Mouse (Mus musculus) macrophage (primary cell): ENCODE results near the gene Ampd2. TPM values are rescaled to one million over a fixed set of nuclear protein-coding genes. Genes with fewer than 3 reads are reported as not detected.

Source experiments
- H3K27ac ChIP-seq: fragments of 350-480 bp; formaldehyde crosslinking; 2 replicates; pipeline ENCODE4 v1.9.0; 2021
- H3K36me3 ChIP-seq: fragments of 350-480 bp; formaldehyde crosslinking; 2 replicates; pipeline ENCODE4 v1.9.0; 2021; ENCODE audit errors: inconsistent target
- H3K4me3 ChIP-seq: fragments of 350-480 bp; formaldehyde crosslinking; 2 replicates; pipeline ENCODE4 v1.9.0; 2021; ENCODE audit errors: inconsistent target
- H3K79me2 ChIP-seq: fragments of 350-480 bp; formaldehyde crosslinking; 2 replicates; pipeline ENCODE4 v1.9.0; 2021; ENCODE audit errors: inconsistent target
- WGBS: methylation state at CpG from one replicate; pipeline ENCODE4 v1.1.7; 2026; ENCODE audit warnings: inconsistent platforms; ENCODE audit not compliant: missing documents; 5-methylcytosine and 5-hydroxymethylcytosine counted together
- polyA plus RNA-seq: library from polyadenylated mRNA; stranded (reverse); fragments of 250-400 nt; gene quantifications from 3 replicates; pipeline ENCODE4 v1.2.4, GENCODE M21; 2018; ENCODE audit warnings: inconsistent platforms

The Ampd2 gene
- polyA plus RNA-seq, 1 experiment from 2014 or later: 7.1 TPM

DNA sequence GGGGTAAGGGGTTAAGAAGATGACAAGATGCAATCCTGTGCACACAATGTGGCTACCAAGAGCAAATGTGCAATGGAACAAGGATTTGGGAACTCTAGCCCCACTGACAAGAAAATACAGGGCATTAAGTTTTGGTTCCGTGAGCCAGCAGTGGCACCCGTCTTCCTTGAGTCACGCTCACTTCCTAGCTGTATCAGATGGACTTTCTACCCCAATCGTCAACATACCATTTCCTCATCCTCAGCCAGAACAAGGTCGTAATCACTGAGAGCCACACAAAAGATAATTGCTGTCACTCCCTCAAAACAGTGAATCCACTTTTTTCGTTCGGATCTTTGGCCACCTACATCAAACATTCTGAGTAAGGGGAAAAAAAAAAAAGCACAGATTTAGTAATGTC is 25.8 kb upstream of the Ampd2 start:
- no peak overlapping the region for H3K4me3 ChIP-seq
- no peak overlapping the region for H3K27ac ChIP-seq
- H3K79me2 ChIP-seq: peaks cover 6% of the 10 kb centered on the region; the same call in 1 of the 2 replicates
- H3K36me3 ChIP-seq: peaks cover 41% of the 10 kb centered on the region; the same call in 1 of the 2 replicates
- WGBS: 85% methylated on average over 7 of the region's 7 CpGs

DNA sequence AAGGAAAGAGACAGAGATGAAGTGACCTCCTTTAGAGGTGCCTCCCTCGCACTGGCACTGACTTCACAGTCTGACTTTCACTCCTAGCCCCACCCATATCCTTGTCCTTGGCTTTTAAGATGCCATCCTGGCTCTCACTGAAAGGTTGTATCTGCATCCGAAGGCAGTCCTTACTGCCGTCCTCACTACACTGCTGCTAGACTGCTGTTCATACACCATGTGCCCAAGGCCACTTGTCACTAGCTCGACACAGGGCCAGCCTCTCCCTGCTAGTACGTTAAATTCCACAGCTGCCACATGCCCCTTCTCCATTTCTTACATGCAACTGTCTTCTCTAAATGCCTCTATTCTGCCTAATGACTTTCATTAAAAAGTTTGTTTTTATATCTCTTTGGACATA is 24.9 kb upstream of the Ampd2 start:
- 96% methylated on average over 5 of the region's 5 CpGs for WGBS
- H3K79me2 ChIP-seq: no peaks in the 10 kb centered on the region; the same call in 1 of the 2 replicates
- no peak overlapping the region for H3K27ac ChIP-seq
- peaks cover 41% of the 10 kb centered on the region; the same call in 1 of the 2 replicates for H3K36me3 ChIP-seq
- no peak overlapping the region for H3K4me3 ChIP-seq

DNA sequence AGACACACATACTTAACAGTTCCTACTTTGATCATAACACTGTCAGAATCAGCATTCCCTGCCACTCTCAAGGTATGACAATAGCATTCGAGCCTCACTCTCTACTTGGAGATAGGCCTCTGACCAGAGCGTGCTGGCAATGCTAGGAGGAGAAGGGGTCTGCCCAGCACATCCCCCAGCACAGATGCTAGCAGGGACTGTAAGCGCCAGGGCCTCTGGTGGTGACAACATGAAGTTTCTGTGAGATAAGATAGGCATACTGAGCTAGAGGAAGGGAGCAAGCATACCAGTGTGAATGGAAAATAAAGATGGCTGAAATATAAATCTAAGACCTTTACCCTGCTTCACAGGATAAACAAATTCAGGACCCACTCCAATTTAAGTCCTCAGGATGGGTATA is 18.8 kb upstream of the Ampd2 start:
- H3K27ac ChIP-seq: no peak overlapping the region
- WGBS: 95% methylated on average over 3 of the region's 3 CpGs
- H3K79me2 ChIP-seq: no peaks in the 10 kb centered on the region
- H3K36me3 ChIP-seq: peaks cover 13% of the 10 kb centered on the region; the same call in 1 of the 2 replicates
- no peak overlapping the region for H3K4me3 ChIP-seq

DNA sequence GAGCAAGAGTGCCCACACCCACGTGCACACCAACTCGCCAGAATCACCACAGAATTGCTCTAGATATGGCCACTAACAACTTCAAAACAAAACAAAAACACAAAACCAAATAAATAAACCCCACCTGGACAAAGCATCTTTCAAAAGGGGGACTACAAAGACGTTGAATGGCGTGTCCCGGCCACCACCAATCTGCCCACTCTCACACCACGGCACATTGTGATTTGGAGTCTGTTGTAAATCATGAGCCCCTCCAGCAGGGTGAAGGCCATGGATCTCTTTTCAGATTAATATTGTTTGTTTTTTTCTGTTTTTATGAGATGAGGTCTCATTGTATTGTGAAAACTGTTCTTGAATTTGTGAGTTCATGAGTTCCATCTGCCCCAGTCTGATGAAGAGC is 15.6 kb upstream of the Ampd2 start:
- Histone ChIP-seq H3K79me2 (no peaks in the 10 kb centered on the region), H3K4me3 (no peak overlapping the region), H3K27ac (no peak overlapping the region), H3K36me3 (no peaks in the 10 kb centered on the region)
- WGBS: 95% methylated on average over 6 of the region's 6 CpGs

DNA sequence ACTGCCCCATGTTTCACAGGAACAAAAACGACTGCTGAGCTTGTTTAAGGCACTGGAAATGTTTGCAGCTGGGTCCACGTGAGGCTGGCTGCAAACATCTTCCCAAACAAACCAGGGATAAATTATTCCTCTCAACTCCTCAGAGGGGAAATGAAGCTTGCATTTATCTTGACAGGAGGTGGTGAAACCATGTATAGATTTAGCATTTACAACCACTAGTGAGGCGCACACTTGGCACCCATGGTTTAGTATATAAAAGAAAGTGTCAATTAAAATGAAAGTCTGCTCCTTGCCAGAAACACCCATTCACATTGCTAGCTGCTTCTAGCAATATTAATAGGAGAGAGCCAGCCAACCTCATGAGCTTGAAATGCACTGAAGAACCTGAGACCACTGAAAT is 15.1 kb upstream of the Ampd2 start:
- WGBS: 69% methylated on average over 3 of the region's 3 CpGs
- Histone ChIP-seq H3K4me3 (no peak overlapping the region), H3K79me2 (no peaks in the 10 kb centered on the region), H3K36me3 (no peaks in the 10 kb centered on the region), H3K27ac (no peak overlapping the region)

DNA sequence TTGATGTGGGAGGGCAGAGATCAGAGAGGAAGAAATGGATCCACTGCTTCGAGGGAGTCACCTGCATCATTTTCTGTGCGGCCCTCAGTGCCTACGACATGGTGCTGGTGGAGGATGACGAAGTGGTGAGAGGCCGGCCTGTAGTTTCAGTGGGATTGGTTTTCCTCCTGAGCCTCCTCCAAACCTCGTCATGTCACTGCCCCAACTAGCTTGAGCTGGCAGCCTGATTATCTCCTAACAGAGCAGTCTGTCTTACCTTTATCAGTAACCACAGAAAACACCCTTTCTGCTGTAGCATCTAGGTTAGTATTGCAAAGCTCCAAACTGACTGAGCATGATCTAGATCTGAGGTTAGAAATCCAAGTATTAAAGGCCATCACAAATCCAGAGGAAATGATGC is 11.9 kb upstream of the Ampd2 start:
- H3K4me3 ChIP-seq: no peak overlapping the region
- H3K27ac ChIP-seq: no peak overlapping the region
- no peaks in the 10 kb centered on the region for H3K79me2 ChIP-seq
- 91% methylated on average over 6 of the region's 6 CpGs for WGBS
- H3K36me3 ChIP-seq: no peaks in the 10 kb centered on the region

DNA sequence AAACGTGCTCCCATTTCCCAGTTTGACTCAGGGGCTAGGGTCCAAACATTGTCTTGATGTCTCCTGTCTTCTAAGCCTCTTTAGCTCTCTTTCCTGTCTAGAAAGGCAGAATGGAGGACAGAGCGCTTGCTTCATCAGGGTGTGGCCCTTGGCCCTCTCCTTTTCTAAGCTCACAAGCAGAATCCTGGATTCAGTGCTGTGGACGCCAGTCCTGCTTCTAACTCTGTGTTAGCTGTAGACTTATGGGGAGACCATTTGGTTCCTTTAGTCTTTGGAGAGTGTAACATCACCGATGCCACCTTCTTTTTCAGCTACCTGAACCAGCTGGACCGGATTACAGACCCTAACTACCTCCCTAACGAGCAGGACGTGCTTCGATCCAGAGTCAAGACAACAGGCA is 11.2 kb upstream of the Ampd2 start:
- WGBS: 94% methylated on average over 8 of the region's 8 CpGs
- no peaks in the 10 kb centered on the region for H3K79me2 ChIP-seq
- no peak overlapping the region for H3K27ac ChIP-seq
- H3K36me3 ChIP-seq: no peaks in the 10 kb centered on the region
- no peak overlapping the region for H3K4me3 ChIP-seq

DNA sequence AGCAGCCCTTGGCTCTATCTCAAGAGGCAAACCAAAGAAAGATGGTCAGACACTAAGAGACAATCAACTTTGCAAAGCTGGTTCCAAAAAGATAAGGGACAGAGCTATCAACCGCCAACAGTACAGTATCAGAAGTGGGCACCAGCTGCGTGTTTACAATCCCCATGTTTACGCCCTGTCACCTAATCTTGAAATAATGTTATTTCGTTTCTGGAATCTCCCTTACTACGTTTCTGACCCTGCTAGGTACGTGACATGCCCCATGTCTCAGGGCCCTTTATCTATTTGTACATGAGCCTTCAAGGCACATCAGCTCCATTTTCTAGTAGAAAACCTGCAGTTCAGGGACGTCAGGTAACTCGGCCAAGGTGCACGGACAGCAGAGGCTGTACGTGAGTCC is 10.3 kb upstream of the Ampd2 start:
- WGBS: 91% methylated on average over 9 of the region's 10 CpGs
- H3K79me2 ChIP-seq: no peaks in the 10 kb centered on the region
- H3K4me3 ChIP-seq: no peak overlapping the region
- no peaks in the 10 kb centered on the region for H3K36me3 ChIP-seq
- H3K27ac ChIP-seq: no peak overlapping the region

DNA sequence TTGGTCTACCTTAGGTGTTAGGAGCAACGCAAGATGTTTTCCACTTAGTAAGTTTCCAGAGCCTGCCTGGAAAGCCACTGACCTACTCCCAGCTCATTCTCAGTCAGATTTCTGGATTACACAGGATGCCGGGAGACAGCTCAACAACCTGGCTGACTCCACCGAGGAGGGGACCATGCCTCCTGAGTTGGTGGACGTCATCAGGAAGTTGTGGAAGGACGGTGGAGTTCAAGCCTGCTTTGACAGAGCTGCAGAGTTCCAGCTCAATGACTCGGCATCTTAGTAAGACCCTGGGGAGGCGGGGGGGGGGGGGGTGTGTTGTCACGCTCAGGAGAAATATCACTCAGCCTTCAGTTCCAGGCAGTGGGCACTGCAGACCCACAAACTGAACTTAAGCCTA is 9.8 kb upstream of the Ampd2 start:
- Histone ChIP-seq H3K36me3 (no peaks in the 10 kb centered on the region), H3K79me2 (no peaks in the 10 kb centered on the region), H3K4me3 (no peak overlapping the region), H3K27ac (no peak overlapping the region)
- WGBS: 26% methylated on average over 7 of the region's 8 CpGs

DNA sequence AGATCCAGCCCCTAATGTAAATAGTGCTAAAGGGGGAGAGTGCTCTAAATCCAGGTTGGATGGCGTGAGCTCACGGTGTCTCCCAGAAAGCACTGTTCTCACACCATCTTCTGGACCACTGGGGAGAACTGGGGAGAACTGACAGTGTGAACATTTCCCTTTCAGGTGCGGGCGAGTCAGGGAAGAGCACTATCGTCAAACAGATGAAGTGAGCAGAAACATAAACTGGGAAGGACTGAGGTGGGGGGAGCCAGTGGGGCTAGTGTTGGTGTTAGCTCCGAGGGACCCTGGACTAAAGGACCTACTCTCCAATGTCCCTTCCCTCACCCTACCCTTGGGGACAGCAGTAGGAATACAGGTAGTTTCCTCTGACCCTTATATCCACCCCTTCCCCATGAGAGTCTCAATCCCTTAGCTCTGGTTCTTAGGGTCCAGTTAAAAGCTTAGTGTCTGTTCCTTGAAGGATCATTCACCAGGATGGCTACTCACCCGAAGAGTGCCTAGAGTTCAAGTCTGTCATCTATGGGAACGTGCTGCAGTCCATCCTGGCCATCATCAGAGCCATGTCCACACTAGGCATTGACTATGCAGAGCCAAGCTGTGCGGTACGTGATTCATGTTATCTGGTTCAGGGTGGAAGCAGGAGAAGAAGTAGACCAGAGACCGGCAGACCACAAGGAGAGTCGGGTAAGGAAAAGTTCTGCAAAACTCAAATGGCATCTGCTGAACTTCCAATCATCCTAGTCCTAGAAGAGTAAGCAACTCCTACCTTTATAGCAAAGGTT is 8.7 kb upstream of the Ampd2 start:
- 93% methylated on average over 12 of the region's 12 CpGs for WGBS
- Histone ChIP-seq H3K4me3 (no peak overlapping the region), H3K79me2 (no peaks in the 10 kb centered on the region), H3K36me3 (no peaks in the 10 kb centered on the region), H3K27ac (no peak overlapping the region)

DNA sequence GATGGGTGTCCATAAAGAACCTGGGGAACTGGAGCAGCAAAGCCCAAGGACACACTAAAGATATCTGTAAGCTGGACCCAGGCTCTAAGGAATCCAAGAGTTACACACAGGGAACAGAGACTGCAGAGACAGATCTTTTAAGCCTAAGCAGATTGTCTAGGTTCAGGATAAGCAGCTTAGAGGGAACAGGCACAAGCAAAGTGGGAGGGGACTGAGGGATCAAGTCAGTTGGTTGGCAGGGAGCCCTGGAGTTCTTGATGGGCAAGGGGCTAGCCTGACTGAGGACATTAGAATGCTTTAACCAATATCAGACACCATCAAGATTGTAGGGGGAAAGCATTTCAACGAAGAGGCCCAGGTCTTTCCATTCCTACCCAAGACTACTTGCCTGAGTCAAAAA is 7.7 kb upstream of the Ampd2 start:
- Histone ChIP-seq H3K27ac (no peak overlapping the region), H3K79me2 (no peaks in the 10 kb centered on the region), H3K4me3 (no peak overlapping the region), H3K36me3 (no peaks in the 10 kb centered on the region)
- 100% methylated on average over 1 of the region's 1 CpGs for WGBS

DNA sequence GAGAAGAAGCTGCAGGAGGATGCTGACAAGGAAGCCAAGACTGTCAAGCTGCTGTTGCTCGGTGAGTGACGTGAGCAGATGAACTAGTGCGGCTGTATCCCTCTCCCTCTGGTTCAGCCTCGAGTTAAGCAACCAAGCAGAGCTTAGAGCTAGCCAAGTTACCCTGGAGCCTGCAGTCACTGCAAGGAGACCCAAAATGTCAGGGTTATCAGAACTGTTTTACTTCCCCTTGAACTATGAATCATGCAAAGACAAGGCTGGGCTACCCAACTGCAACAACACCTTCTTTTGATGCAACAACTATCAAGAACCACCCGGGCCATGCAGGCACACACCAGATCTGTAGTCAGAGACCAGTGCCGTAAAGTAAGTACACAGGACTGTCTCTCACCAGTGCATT is 6.9 kb upstream of the Ampd2 start:
- H3K4me3 ChIP-seq: no peak overlapping the region
- H3K27ac ChIP-seq: no peak overlapping the region
- 36% methylated on average over 6 of the region's 6 CpGs for WGBS
- H3K36me3 ChIP-seq: no peaks in the 10 kb centered on the region
- no peaks in the 10 kb centered on the region for H3K79me2 ChIP-seq

DNA sequence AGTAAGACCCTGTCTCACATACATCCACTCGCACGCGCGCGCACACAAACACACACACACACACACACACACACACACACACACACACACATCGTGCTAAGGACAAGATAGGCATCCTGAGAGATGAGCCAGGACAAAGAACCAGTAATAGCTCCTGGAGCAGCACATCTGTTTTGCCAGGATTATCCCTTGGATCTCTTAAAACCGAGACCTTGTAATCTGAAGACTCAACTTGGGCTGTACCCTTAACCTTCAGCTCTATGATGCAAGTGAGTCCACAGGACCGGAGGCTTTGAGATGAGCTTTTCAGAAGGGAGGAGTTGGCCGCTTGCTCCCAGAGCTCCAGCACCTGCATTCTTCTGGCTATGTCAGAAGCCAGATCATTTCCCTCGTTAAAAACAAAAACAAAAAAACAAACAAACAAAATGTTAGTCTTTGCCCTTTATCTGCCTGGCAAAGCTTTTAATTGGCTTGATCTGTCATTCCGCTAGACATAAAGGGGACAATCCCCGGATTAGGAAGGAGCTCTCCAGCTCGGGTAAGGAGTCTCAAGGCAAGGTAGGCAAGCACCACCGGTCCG is 6.2 kb upstream of the Ampd2 start, which contains the start of gene Gnat2:
Gene Gnat2 (plus strand): TSS at position 254 of the 580 bp plus-strand sequence.
- H3K27ac ChIP-seq: no peak within 1 kb of the TSS
- H3K36me3 ChIP-seq: no peaks in the 10 kb centered on the region
- H3K4me3 ChIP-seq: no peak within 1 kb of the TSS
- no peaks in the 10 kb centered on the region for H3K79me2 ChIP-seq
- 85% methylated on average over 10 of the region's 15 CpGs for WGBS

DNA sequence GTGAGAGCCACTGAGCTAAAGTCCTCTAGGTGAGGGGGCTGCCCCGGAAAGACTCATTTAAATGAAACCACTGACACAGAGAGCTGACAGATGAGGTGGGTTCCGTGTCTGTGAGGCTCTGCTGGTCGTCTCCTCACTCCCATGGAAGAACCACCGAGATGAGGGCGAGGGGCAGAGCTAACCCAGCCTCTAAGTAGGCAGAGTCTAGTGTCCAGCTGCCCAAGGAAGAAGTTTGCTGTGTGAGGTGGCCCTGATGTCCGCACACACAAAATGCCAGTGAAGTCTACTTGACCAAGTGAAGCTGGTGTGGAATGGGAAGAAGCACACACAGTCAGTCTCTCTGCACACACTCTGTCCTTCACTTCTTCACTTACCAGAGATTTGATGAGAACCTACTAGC is 5.6 kb upstream of the Ampd2 start:
- H3K79me2 ChIP-seq: no peaks in the 10 kb centered on the region
- WGBS: 83% methylated on average over 6 of the region's 6 CpGs

DNA sequence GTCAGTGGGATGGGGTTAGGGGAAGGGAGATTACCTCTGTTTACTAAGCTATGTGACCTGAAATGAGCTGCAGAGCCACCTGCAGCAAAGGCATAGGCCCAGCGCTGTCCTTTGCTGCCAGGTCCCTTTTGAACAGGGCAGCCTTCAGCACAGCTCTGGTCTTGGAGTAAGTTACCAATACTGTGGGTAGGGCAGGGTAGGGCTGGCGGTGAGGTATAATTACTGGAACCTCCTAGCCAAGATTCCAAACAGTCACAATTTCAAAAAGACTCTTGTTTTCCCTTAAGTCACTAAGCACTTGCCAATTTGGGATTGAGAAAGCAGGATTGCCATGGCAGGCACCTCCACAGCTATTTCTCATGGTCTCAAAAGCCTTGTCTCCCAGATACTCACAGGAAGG is 4.1 kb upstream of the Ampd2 start:
- Histone ChIP-seq H3K4me3 (no peak overlapping the region), H3K36me3 (no peaks in the 10 kb centered on the region), H3K79me2 (peaks cover under 1% of the 10 kb centered on the region; the same call in 1 of the 2 replicates), H3K27ac (no peak overlapping the region)
- WGBS: 100% methylated on average over 2 of the region's 2 CpGs

More for the DNA sequence above, 5.6 kb upstream of the Ampd2 start:
- H3K36me3 ChIP-seq: no peaks in the 10 kb centered on the region
- no peak overlapping the region for H3K4me3 ChIP-seq
- H3K27ac ChIP-seq: no peak overlapping the region
